Mouse (Mus musculus) heart, adult 2 months (tissue): ENCODE measurements around the gene Ptgdr.

ENCODE experiments used
- CTCF ChIP-seq: fragments of 200-600 bp; IDR thresholded peaks from 2 replicates; pipeline ENCODE4 v1.8.1; 2022; ENCODE audit warnings: antibody characterized with exemption, mild to moderate bottlenecking, moderate library complexity
- EP300 ChIP-seq: fragments of 200-500 bp; IDR thresholded peaks from 2 replicates; pipeline ENCODE4 v1.6.1; 2011; ENCODE audit warnings: low read depth, low read length, control low read depth; ENCODE audit not compliant: insufficient read depth
- POLR2A ChIP-seq: fragments of 200-500 bp; IDR thresholded peaks from 2 replicates; pipeline ENCODE4 v1.6.1; 2011; ENCODE audit warnings: mild to moderate bottlenecking, low read depth, low read length, control low read depth; ENCODE audit not compliant: insufficient read depth

GRCm38 (mm10) chr14:44904199-44904598 is 45.0 kb upstream of the Ptgdr start:
- TF ChIP-seq POLR2A (no peak), CTCF (no peak), EP300 (no peak)
